Mouse (Mus musculus): ENCODE measurements around the gene Rere.
A peak's percentile ranks its signal among the peaks of the same experiment; 100 is the strongest.

DNA sequence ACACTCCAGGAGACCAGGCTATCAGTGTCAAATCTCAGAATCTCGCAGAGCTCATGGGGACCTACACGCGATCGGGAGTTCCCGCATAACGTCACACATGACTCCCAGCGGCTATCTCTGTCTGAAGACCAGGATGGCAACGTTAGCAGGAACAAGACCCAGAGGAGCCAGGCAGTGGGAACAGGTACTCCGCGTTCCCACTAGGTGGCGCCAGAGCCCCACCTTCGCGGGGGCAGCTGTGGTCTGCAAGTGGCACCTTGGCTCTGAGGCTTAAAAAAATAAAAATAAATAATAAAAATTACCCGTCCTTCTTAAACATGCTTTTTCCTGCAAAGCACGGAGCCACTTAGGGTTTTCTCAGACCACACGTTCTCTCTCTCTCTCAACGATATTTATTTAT, 374.5 kb downstream of the Rere start:
- TF ChIP-seq CTCF (IDR thresholded peaks at IDR 0.05; ENCODE audit: control insufficient read depth, insufficient read depth, insufficient replicate concordance, low read depth, low read length) (peak; percentile 94), POLR2A (IDR thresholded peaks at IDR 0.05; ENCODE audit: control insufficient read depth, low read depth, low read length) (no peak)
